Mouse (Mus musculus) C2C12 (cell line): Measurements from ENCODE around the gene Plpp7.

Experiments used
- CEBPB ChIP-seq: IDR thresholded peaks from one replicate; pipeline ENCODE4 v1.6.1; 2011; ENCODE audit warnings: low read depth, mild to moderate bottlenecking, control low read depth, moderate library complexity
- CTCF ChIP-seq: IDR thresholded peaks from one replicate; pipeline ENCODE4 v1.5.1; 2011; ENCODE audit not compliant: control insufficient read depth, insufficient read depth, insufficient read length
- FOSL1 ChIP-seq: IDR thresholded peaks from one replicate; pipeline ENCODE4 v1.8.0; 2011; ENCODE audit warnings: mild to moderate bottlenecking, low read length; ENCODE audit not compliant: poor library complexity, insufficient read depth, severe bottlenecking
- MAX ChIP-seq: IDR thresholded peaks from one replicate; pipeline ENCODE4 v1.6.1; 2011; ENCODE audit warnings: mild to moderate bottlenecking, control low read depth
- MYOD1 ChIP-seq: IDR thresholded peaks from one replicate; pipeline ENCODE4 v1.6.1; 2011; ENCODE audit warnings: low read depth; ENCODE audit not compliant: control insufficient read depth, insufficient read length
- MYOG ChIP-seq: IDR thresholded peaks from one replicate; pipeline ENCODE4 v1.6.1; 2011; ENCODE audit not compliant: control insufficient read depth, insufficient read length; ENCODE audit errors: extremely low read depth
- USF1 ChIP-seq: IDR thresholded peaks from one replicate; pipeline ENCODE4 v1.6.1; 2011; ENCODE audit warnings: low read depth, mild to moderate bottlenecking, control low read depth, moderate library complexity

- TF ChIP-seq CTCF (no peak), MYOG (no peak), MYOD1 (no peak), USF1 (no peak), MAX (no peak), CEBPB (no peak), FOSL1 (no peak)
Observed at GRCm38 (mm10) chr2:32104122-32104521, 8.8 kb downstream of the Plpp7 start.
